In the genomic region with DNA sequence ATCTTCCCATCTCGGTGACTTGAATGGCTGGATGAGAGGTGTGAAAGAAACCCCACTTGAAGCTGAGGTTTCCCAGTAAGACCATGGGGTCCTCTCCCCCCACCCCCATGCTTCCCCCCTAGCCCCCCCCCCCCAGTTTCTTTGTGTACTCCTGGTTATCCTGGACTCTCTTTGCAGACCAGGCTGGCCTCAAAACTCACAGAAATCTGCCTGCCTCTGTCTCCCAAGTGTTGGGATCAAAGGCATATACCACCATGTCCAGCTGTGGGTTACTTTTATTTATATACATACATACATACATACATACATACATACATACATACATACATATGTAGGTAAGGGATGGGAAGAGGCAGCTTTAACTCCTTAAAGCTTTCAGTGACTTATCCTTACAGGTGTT, we compare ENCODE assay signal across 10 mouse cellular contexts. TPM values are rescaled to one million over a fixed set of nuclear protein-coding genes. Genes with fewer than 3 reads are reported as not detected.
A peak's percentile ranks its signal among the peaks of the same experiment; 100 is the strongest.
DNase-seq lines count a peak whose midpoint lies in the region; ATAC-seq and TF ChIP-seq lines count a peak whose summit lies in the region.
"Had no signal": no experiment of that assay in that cellular context is flagged by ENCODE, and none has a peak within 500 bp of the region (broad histone marks: within the 10 kb centered on the region; RNA-seq: fewer than 3 reads in every experiment).

No protein-coding gene starts in this region.

- H3K36me3 ChIP-seq in heart, adult 2 months (ENCODE audit: control insufficient read depth, insufficient read depth, low read length), result peaks cover 2% of the 10 kb centered on the region
- peaks cover 47% of the 10 kb centered on the region for H3K36me3 ChIP-seq in G1E (replicated peaks)
- peaks cover 17% of the 10 kb centered on the region for H3K36me3 ChIP-seq in hindbrain, embryonic 11.5 days (ENCODE audit: control insufficient read depth, insufficient read depth, low read length)
- peaks cover 39% of the 10 kb centered on the region for H3K36me3 ChIP-seq in midbrain, embryonic 10.5 days

- DNase-seq in heart, adult 2 months, result no peak
- no peak for DNase-seq in heart, adult 8-10 months (ENCODE audit: low spot score)
- no peak for DNase-seq in G1E (ENCODE audit: low spot score)
- DNase-seq in hindbrain, embryonic 11.5 days (ENCODE audit: low spot score), result no peak
- no peak for DNase-seq in midbrain, embryonic 10.5 days (ENCODE audit: low spot score)
- DNase-seq in right cerebral cortex, postnatal 25 days, result no peak
- no peak for DNase-seq in adrenal gland, adult 2 months
- DNase-seq in right cerebral cortex, postnatal 14 days, result no peak

- peak overlapping the region; percentile 96 for H3K27ac ChIP-seq in heart, adult 2 months
- H3K27ac ChIP-seq in hindbrain, embryonic 11.5 days (ENCODE audit: low read depth, low read length), result no peak overlapping the region
- peak overlapping the region; percentile 99 for H3K27ac ChIP-seq in midbrain, embryonic 10.5 days (replicated peaks)

- no peak for TF ChIP-seq CTCF in heart, adult 2 months (IDR thresholded peaks at IDR 0.05)
- TF ChIP-seq CTCF in G1E (IDR thresholded peaks at IDR 0.05; ENCODE audit: low read depth, low read length), result no peak

- no peak for ATAC-seq in G1E (ENCODE audit: extremely low read depth, insufficient number of reproducible peaks, low FRiP score, poor library complexity, severe bottlenecking)
- ATAC-seq in hindbrain, embryonic 11.5 days (ENCODE audit: low FRiP score), result no peak

- 46% methylated on average over 1 of the region's 1 CpGs for WGBS in heart, adult 2 months
- WGBS in hindbrain, embryonic 11.5 days, result 77% methylated on average over 1 of the region's 1 CpGs
- 58% methylated on average over 1 of the region's 1 CpGs for WGBS in midbrain, embryonic 10.5 days

- peak overlapping the region; percentile 57 for H3K4me2 ChIP-seq in hindbrain, embryonic 11.5 days (replicated peaks; ENCODE audit: low read depth, low read length)

- H3K4me3 ChIP-seq in heart, adult 2 months, result peak overlapping the region; percentile 99
- peak overlapping the region; percentile 85; the same call in 1 of the 2 replicates for H3K4me3 ChIP-seq in G1E (ENCODE audit: low read depth, low read length)
- peak overlapping the region; percentile 95; the same call in 1 of the 2 replicates for H3K4me3 ChIP-seq in hindbrain, embryonic 11.5 days (ENCODE audit: low read depth, low read length)
- H3K4me3 ChIP-seq in midbrain, embryonic 10.5 days, result peak overlapping the region; percentile 77

- no peak for TF ChIP-seq POLR2A in heart, adult 2 months (IDR thresholded peaks at IDR 0.05; ENCODE audit: insufficient read depth, low read depth, low read length)

- TF ChIP-seq EP300 in heart, adult 2 months (IDR thresholded peaks at IDR 0.05; ENCODE audit: insufficient read depth, low read depth, low read length), result no peak

- peaks cover 24% of the 10 kb centered on the region for H3K9me3 ChIP-seq in G1E (replicated peaks)
- no peaks in the 10 kb centered on the region for H3K9me3 ChIP-seq in hindbrain, embryonic 11.5 days (ENCODE audit: control insufficient read depth, low read length)
- no peaks in the 10 kb centered on the region for H3K9me3 ChIP-seq in midbrain, embryonic 10.5 days (replicated peaks)

- intact Hi-C loops in heart, adult 2 months (cut with DNase I), result loop anchor here (5.0 kb wide), 1 partner anchor 317 kb away; the partner anchor contains the start of gene Ptbp1

- H3K27me3 ChIP-seq in heart, adult 2 months (ENCODE audit: control insufficient read depth, insufficient read depth, low read length), result no peaks in the 10 kb centered on the region
- no peaks in the 10 kb centered on the region; the same call in 1 of the 2 replicates for H3K27me3 ChIP-seq in G1E (ENCODE audit: insufficient read depth, low read length)
- H3K27me3 ChIP-seq in hindbrain, embryonic 11.5 days (ENCODE audit: control insufficient read depth, insufficient read depth, low read length), result 0 out of 2 replicates have a peak, but pooled peaks cover 2% of the 10 kb centered on the region
- peaks cover 4% of the 10 kb centered on the region for H3K27me3 ChIP-seq in midbrain, embryonic 10.5 days (ENCODE audit: low read depth, poor library complexity, severe bottlenecking)

- peaks cover 5% of the 10 kb centered on the region for H3K79me2 ChIP-seq in heart, adult 2 months (replicated peaks; ENCODE audit: control insufficient read depth, insufficient read depth, low read length)

- no peak overlapping the region for H3K9ac ChIP-seq in heart, adult 2 months (ENCODE audit: low read depth, low read length)
- H3K9ac ChIP-seq in hindbrain, embryonic 11.5 days (ENCODE audit: low read depth, low read length), result peak overlapping the region; percentile 99; the same call in 1 of the 2 replicates

- H3K4me1 ChIP-seq in heart, adult 2 months (ENCODE audit: control insufficient read depth, insufficient read depth, low read length), result peaks cover 8% of the 10 kb centered on the region
- peaks cover 74% of the 10 kb centered on the region for H3K4me1 ChIP-seq in G1E (ENCODE audit: insufficient read depth, low read depth, low read length)
- H3K4me1 ChIP-seq in hindbrain, embryonic 11.5 days (replicated peaks; ENCODE audit: control insufficient read depth, insufficient read depth, low read length), result peaks cover 17% of the 10 kb centered on the region
- H3K4me1 ChIP-seq in midbrain, embryonic 10.5 days, result peaks cover 84% of the 10 kb centered on the region

RNA-seq across cellular contexts. Expression of gene Cirbp, which starts 3.3 kb away (rescaled TPM):
- total RNA-seq in heart, adult 2 months (2021), result 10 to 100 TPM; 34.2 to 43.2 TPM
- polyA plus RNA-seq in heart, adult 2 months (2012; rRNA removed), result 62.5 and 85.8 TPM in 2 replicates
- 10 to 100 TPM; 34.7 to 69.7 (median 51.6) TPM for total RNA-seq in heart, adult 8-10 months (2022)
- total RNA-seq in G1E (2014; fragmentation: Nextera tagmentation) (18.1 and 21.2 TPM in 2 replicates), G1E (2017) (32.6 and 34.8 TPM in 2 replicates)
- polyA plus RNA-seq in G1E (2012), result 41.4 and 45.2 TPM in 2 replicates
- 83.4 and 90.4 TPM in 2 replicates for polyA plus RNA-seq in hindbrain, embryonic 11.5 days (2014; fragmentation: Nextera tagmentation; extraction: Ambion mirVana)
- 91.8 and 135 TPM in 2 replicates for polyA plus RNA-seq in midbrain, embryonic 10.5 days (2016; fragmentation: Nextera tagmentation; extraction: Ambion mirVana)
- total RNA-seq in adrenal gland, adult 2 months (2021), result 10 to 100 TPM; 30.6 to 77.0 TPM
- polyA plus RNA-seq in adrenal gland, adult 2 months (2012; rRNA removed), result 108 and 152 TPM in 2 replicates

RNA-seq across cellular contexts. Expression of gene 1600002K03Rik, which starts 3.7 kb away (rescaled TPM):
- total RNA-seq in heart, adult 2 months (2021), result 1 to 10 TPM; 5.9 to 6.0 TPM
- polyA plus RNA-seq in heart, adult 2 months (2012; rRNA removed), result 5.6 and 6.3 TPM in 2 replicates
- total RNA-seq in heart, adult 8-10 months (2022), result 1 to 10 TPM; 4.9 to 7.7 (median 5.9) TPM
- 1.6 TPM in 1 of 2 replicates, not detected in the other for total RNA-seq in G1E (2014; fragmentation: Nextera tagmentation)
- 7.8 and 8.9 TPM in 2 replicates for total RNA-seq in G1E (2017)
- polyA plus RNA-seq in G1E (2012), result 4.8 and 5.0 TPM in 2 replicates
- 7.6 and 9.4 TPM in 2 replicates for polyA plus RNA-seq in hindbrain, embryonic 11.5 days (2014; fragmentation: Nextera tagmentation; extraction: Ambion mirVana)
- 10.6 and 11.2 TPM in 2 replicates for polyA plus RNA-seq in midbrain, embryonic 10.5 days (2016; fragmentation: Nextera tagmentation; extraction: Ambion mirVana)
- total RNA-seq in adrenal gland, adult 2 months (2021), result 10 to 100 TPM; 14.0 to 21.7 TPM
- polyA plus RNA-seq in adrenal gland, adult 2 months (2012; rRNA removed), result 25.9 and 34.5 TPM in 2 replicates

RNA-seq across cellular contexts. Expression of gene Efna2, which starts 10.2 kb away (rescaled TPM):
- 1 to 10 TPM in 1 of 2 experiments, under 1 TPM in 1; 0.86 to 1.1 TPM for total RNA-seq in heart, adult 2 months (2021)
- 1.2 and 1.7 TPM in 2 replicates for polyA plus RNA-seq in heart, adult 2 months (2012; rRNA removed)
- 1 to 10 TPM in 3 of 4 experiments, under 1 TPM in 1; 0.78 to 1.2 (median 1.1) TPM for total RNA-seq in heart, adult 8-10 months (2022)
- total RNA-seq in G1E (2014; fragmentation: Nextera tagmentation), result not detected in 2 replicates
- total RNA-seq in G1E (2017), result not detected in 2 replicates
- polyA plus RNA-seq in G1E (2012), result 0.18 and 0.20 TPM in 2 replicates
- 24.8 and 34.2 TPM in 2 replicates for polyA plus RNA-seq in hindbrain, embryonic 11.5 days (2014; fragmentation: Nextera tagmentation; extraction: Ambion mirVana)
- 56.6 and 64.5 TPM in 2 replicates for polyA plus RNA-seq in midbrain, embryonic 10.5 days (2016; fragmentation: Nextera tagmentation; extraction: Ambion mirVana)
- 1 to 10 TPM; 1.8 to 5.2 TPM for total RNA-seq in adrenal gland, adult 2 months (2021)
- polyA plus RNA-seq in adrenal gland, adult 2 months (2012; rRNA removed), result 10.2 and 15.6 TPM in 2 replicates
- total RNA-seq: hematopoietic stem cell, adult 5-6 weeks; neutrophil, adult 5-6 weeks had no signal

RNA-seq across cellular contexts. Expression of gene Midn, which starts 21.0 kb away (rescaled TPM):
- total RNA-seq in heart, adult 2 months (2021), result 100 to 1,000 TPM in 1 of 2 experiments, 10 to 100 TPM in 1; 96.2 to 102 TPM
- 50.1 and 74.5 TPM in 2 replicates for polyA plus RNA-seq in heart, adult 2 months (2012; rRNA removed)
- total RNA-seq in heart, adult 8-10 months (2022), result 100 to 1,000 TPM in 1 of 4 experiments, 10 to 100 TPM in 3; 83.9 to 111 (median 91.0) TPM
- total RNA-seq in G1E (2014; fragmentation: Nextera tagmentation) (89.8 and 92.3 TPM in 2 replicates), G1E (2017) (19.2 and 24.3 TPM in 2 replicates)
- 295 and 302 TPM in 2 replicates for polyA plus RNA-seq in G1E (2012)
- polyA plus RNA-seq in hindbrain, embryonic 11.5 days (2014; fragmentation: Nextera tagmentation; extraction: Ambion mirVana), result 66.7 and 67.1 TPM in 2 replicates
- 17.8 and 19.7 TPM in 2 replicates for polyA plus RNA-seq in midbrain, embryonic 10.5 days (2016; fragmentation: Nextera tagmentation; extraction: Ambion mirVana)
- total RNA-seq in adrenal gland, adult 2 months (2021), result 100 to 1,000 TPM in 1 of 2 experiments, 10 to 100 TPM in 1; 75.8 to 115 TPM
- polyA plus RNA-seq in adrenal gland, adult 2 months (2012; rRNA removed), result 233 and 269 TPM in 2 replicates

RNA-seq across cellular contexts. Expression of gene Cbarp, which starts 28.4 kb away (rescaled TPM):
- total RNA-seq in heart, adult 2 months (2021), result 1 to 10 TPM; 3.9 to 4.9 TPM
- polyA plus RNA-seq in heart, adult 2 months (2012; rRNA removed), result 3.0 and 4.3 TPM in 2 replicates
- total RNA-seq in heart, adult 8-10 months (2022), result 1 to 10 TPM; 3.8 to 6.1 (median 4.6) TPM
- total RNA-seq in G1E (2014; fragmentation: Nextera tagmentation) (67.2 and 74.4 TPM in 2 replicates), G1E (2017) (3.7 and 5.5 TPM in 2 replicates)
- 66.6 and 73.9 TPM in 2 replicates for polyA plus RNA-seq in G1E (2012)
- 15.1 and 16.7 TPM in 2 replicates for polyA plus RNA-seq in hindbrain, embryonic 11.5 days (2014; fragmentation: Nextera tagmentation; extraction: Ambion mirVana)
- polyA plus RNA-seq in midbrain, embryonic 10.5 days (2016; fragmentation: Nextera tagmentation; extraction: Ambion mirVana), result 7.8 and 9.3 TPM in 2 replicates
- total RNA-seq in adrenal gland, adult 2 months (2021), result 100 to 1,000 TPM in 1 of 2 experiments, 10 to 100 TPM in 1; 74.5 to 118 TPM
- 84.3 and 84.6 TPM in 2 replicates for polyA plus RNA-seq in adrenal gland, adult 2 months (2012; rRNA removed)
